Mouse (Mus musculus): Measurements from ENCODE around the gene Atp2a1. TPM values are rescaled to one million over a fixed set of nuclear protein-coding genes. Genes with fewer than 3 reads are reported as not detected.

Atp2a1 gene
- polyA plus RNA-seq, 1 experiment = 2.2 TPM

DNA sequence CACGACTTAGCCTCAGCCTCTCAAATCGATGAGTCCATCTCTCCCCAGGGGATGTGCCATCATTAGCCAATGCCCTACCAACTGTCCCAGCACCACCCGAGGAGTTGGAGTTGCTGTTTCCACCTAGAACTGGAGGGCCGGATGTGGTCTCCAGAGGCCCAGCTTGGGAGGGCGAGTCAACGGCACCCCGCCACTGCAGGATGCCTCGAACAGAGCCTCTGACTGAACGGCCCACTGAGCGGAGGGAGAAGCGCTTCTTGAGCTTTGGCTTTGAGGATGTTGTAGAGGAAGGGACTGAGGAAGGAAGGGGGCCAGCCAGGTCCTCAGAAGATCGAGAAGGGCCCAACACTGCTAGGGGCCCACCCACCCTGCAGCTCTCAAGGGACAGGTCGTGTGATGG is 9.4 kb upstream of the Atp2a1 start:
- Histone ChIP-seq H3K79me3 (ENCODE audit: low read depth) (peaks cover 8% of the 10 kb centered on the region), H3K36me3 (ENCODE audit: control insufficient read depth, insufficient read depth) (peaks cover 11% of the 10 kb centered on the region), H3ac (ENCODE audit: control insufficient read depth, insufficient read length, low read depth) (no peak overlapping the region), H3K27me3 (ENCODE audit: control insufficient read depth, insufficient read depth, insufficient read length) (no peaks in the 10 kb centered on the region), H3K79me2 (ENCODE audit: control insufficient read depth, insufficient read depth) (peaks cover 29% of the 10 kb centered on the region), H3K4me3 (ENCODE audit: insufficient read depth, poor library complexity, severe bottlenecking) (no peak overlapping the region)
- TF ChIP-seq MYOD1 (IDR thresholded peaks at IDR 0.05; ENCODE audit: control insufficient read depth, insufficient read length, low read depth) = no peak

DNA sequence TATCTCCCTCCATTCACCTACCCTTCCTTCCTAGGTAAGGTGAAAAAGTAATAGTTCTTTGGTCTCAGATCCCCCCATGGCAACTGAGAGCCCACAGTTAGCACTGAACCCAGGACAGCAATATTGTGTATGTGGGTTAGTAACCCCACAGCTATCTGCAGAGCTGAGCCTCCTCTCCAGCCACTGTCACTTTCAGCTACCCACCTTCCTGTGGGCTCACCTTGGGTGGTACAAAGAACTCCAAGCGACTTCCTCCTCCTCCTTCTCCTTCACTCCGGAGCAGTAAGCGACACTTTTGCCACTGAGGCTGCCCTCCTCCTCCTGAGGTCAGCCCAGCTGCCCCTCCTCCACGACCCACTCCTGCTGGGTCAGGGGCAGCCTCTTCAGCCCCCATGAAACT is 8.9 kb upstream of the Atp2a1 start:
- H3K79me3 ChIP-seq (ENCODE audit: low read depth) = peaks cover 8% of the 10 kb centered on the region
- H3K79me2 ChIP-seq (ENCODE audit: control insufficient read depth, insufficient read depth) = peaks cover 29% of the 10 kb centered on the region
- TF ChIP-seq CEBPB (IDR thresholded peaks at IDR 0.05; ENCODE audit: low read depth) (no peak), CTCF (IDR thresholded peaks at IDR 0.05; ENCODE audit: control insufficient read depth, insufficient read depth, insufficient read length) (no peak), MYOG (IDR thresholded peaks at IDR 0.05; ENCODE audit: control insufficient read depth, extremely low read depth, insufficient read length) (no peak), USF1 (IDR thresholded peaks at IDR 0.05; ENCODE audit: low read depth) (no peak), MAX (IDR thresholded peaks at IDR 0.05) (no peak), MYOD1 (IDR thresholded peaks at IDR 0.05; ENCODE audit: control insufficient read depth, insufficient read length, low read depth) (no peak), FOSL1 (IDR thresholded peaks at IDR 0.05; ENCODE audit: insufficient read depth, low read length, poor library complexity, severe bottlenecking) (no peak)
- H3ac ChIP-seq (ENCODE audit: control insufficient read depth, insufficient read length, low read depth) = no peak overlapping the region
- H3K27me3 ChIP-seq (ENCODE audit: control insufficient read depth, insufficient read depth, insufficient read length) = no peaks in the 10 kb centered on the region
- no peak overlapping the region for H3K4me3 ChIP-seq (ENCODE audit: insufficient read depth, poor library complexity, severe bottlenecking)
- peaks cover 15% of the 10 kb centered on the region for H3K36me3 ChIP-seq (ENCODE audit: control insufficient read depth, insufficient read depth)

DNA sequence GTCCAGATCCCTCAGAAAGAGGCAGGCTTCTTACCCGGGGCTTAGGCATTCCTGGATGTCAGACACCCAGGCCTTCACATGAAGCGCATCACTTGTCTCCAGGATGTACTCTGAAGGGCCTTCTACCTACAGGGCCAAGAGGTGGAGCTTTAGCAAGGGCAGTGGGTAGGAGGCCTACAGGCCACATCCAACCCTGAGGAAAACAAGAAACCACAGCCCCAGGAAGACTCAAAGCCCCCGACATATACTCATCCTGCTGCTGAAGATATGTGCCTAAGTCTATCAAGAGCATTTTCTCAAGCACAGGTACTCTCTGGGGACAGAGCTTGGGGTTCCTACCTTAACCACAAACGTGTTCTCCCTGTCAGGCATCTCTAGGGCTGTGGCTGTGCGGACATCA is 8.5 kb upstream of the Atp2a1 start:
- TF ChIP-seq MYOG (IDR thresholded peaks at IDR 0.05; ENCODE audit: control insufficient read depth, extremely low read depth, insufficient read length) (no peak), CTCF (IDR thresholded peaks at IDR 0.05; ENCODE audit: control insufficient read depth, insufficient read depth, insufficient read length) (no peak), CEBPB (IDR thresholded peaks at IDR 0.05; ENCODE audit: low read depth) (no peak), FOSL1 (IDR thresholded peaks at IDR 0.05; ENCODE audit: insufficient read depth, low read length, poor library complexity, severe bottlenecking) (no peak), USF1 (IDR thresholded peaks at IDR 0.05; ENCODE audit: low read depth) (no peak), MYOD1 (IDR thresholded peaks at IDR 0.05; ENCODE audit: control insufficient read depth, insufficient read length, low read depth) (no peak), MAX (IDR thresholded peaks at IDR 0.05) (no peak)
- no peak overlapping the region for H3ac ChIP-seq (ENCODE audit: control insufficient read depth, insufficient read length, low read depth)
- H3K27me3 ChIP-seq (ENCODE audit: control insufficient read depth, insufficient read depth, insufficient read length) = no peaks in the 10 kb centered on the region
- H3K36me3 ChIP-seq (ENCODE audit: control insufficient read depth, insufficient read depth) = peaks cover 16% of the 10 kb centered on the region
- no peak overlapping the region for H3K4me3 ChIP-seq (ENCODE audit: insufficient read depth, poor library complexity, severe bottlenecking)
- H3K79me2 ChIP-seq (ENCODE audit: control insufficient read depth, insufficient read depth) = peaks cover 29% of the 10 kb centered on the region
- H3K79me3 ChIP-seq (ENCODE audit: low read depth) = peaks cover 8% of the 10 kb centered on the region

DNA sequence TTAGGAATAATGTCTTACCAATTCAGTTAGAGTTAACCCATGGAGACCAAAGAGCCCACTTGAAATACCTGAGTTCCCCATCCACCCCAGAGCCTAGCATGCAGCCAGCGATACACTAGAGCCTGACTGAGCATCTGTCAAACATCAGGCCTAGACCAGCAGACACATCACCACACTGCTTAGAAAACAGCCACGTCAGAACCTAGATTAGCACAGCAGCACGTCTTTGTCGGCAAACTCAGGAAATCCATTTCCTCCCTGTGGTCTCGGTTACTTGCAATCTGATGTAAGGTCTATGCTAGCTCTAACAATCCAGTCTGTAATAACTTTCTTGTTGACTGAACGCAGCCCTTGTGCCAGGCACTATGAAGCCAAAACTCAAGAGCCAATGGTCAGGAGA is 7.2 kb upstream of the Atp2a1 start:
- peaks cover 16% of the 10 kb centered on the region for H3K36me3 ChIP-seq (ENCODE audit: control insufficient read depth, insufficient read depth)
- no peak overlapping the region for H3ac ChIP-seq (ENCODE audit: control insufficient read depth, insufficient read length, low read depth)
- H3K79me2 ChIP-seq (ENCODE audit: control insufficient read depth, insufficient read depth) = peaks cover 22% of the 10 kb centered on the region
- H3K4me3 ChIP-seq (ENCODE audit: insufficient read depth, poor library complexity, severe bottlenecking) = no peak overlapping the region
- peaks cover 8% of the 10 kb centered on the region for H3K79me3 ChIP-seq (ENCODE audit: low read depth)
- no peaks in the 10 kb centered on the region for H3K27me3 ChIP-seq (ENCODE audit: control insufficient read depth, insufficient read depth, insufficient read length)
- no peak for TF ChIP-seq FOSL1 (IDR thresholded peaks at IDR 0.05; ENCODE audit: insufficient read depth, low read length, poor library complexity, severe bottlenecking)

DNA sequence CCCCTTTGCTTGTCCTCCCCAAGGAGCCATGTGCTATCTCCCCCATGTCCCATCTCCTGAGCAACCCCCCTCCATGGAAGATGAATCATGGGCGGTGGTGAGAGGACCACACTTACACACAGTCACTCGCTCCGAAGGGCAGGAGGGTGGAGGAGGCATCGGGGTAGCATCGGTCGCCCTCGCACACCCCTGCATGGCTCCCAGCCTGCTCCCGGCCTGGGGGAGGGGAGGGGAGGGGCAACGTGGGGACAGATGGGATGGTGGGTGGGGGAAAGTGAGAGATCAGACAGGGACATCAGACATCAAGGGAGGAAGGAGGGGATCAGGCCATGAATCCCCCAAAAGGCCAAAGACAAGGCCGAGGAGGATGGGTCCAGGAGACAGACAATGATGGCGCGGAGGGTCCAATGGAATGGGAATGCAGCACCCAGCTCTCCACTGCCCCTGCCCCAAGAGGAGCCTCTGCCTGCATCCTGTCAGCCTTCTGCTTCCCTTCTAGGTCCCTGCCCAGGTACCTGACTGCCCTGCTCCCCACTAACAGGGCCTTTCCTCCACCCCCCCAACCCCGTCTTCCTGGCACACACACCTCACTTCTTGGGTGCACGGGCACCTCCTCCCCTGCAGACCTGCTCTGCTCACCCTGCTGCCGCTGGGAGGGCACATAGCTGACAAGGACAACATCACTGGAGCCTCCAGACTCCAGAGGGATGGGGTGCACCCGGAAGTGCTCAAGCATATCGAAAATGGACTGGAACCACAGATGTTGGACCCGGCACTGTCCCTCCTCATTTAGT is 5.1 kb upstream of the Atp2a1 start:
- H3K79me2 ChIP-seq (ENCODE audit: control insufficient read depth, insufficient read depth) = peaks cover 4% of the 10 kb centered on the region
- H3K36me3 ChIP-seq (ENCODE audit: control insufficient read depth, insufficient read depth) = peaks cover 16% of the 10 kb centered on the region
- TF ChIP-seq MYOD1 (IDR thresholded peaks at IDR 0.05; ENCODE audit: control insufficient read depth, insufficient read length, low read depth) = no peak
- no peak for TF ChIP-seq MAX (IDR thresholded peaks at IDR 0.05)
- no peak for TF ChIP-seq CTCF (IDR thresholded peaks at IDR 0.05; ENCODE audit: control insufficient read depth, insufficient read depth, insufficient read length)
- no peak for TF ChIP-seq USF1 (IDR thresholded peaks at IDR 0.05; ENCODE audit: low read depth)
- TF ChIP-seq CEBPB (IDR thresholded peaks at IDR 0.05; ENCODE audit: low read depth) = no peak
- no peak for TF ChIP-seq FOSL1 (IDR thresholded peaks at IDR 0.05; ENCODE audit: insufficient read depth, low read length, poor library complexity, severe bottlenecking)
- no peak for TF ChIP-seq MYOG (IDR thresholded peaks at IDR 0.05; ENCODE audit: control insufficient read depth, extremely low read depth, insufficient read length)
- H3ac ChIP-seq (ENCODE audit: control insufficient read depth, insufficient read length, low read depth) = no peak overlapping the region
- no peak overlapping the region for H3K4me3 ChIP-seq (ENCODE audit: insufficient read depth, poor library complexity, severe bottlenecking)
- H3K79me3 ChIP-seq (ENCODE audit: low read depth) = no peaks in the 10 kb centered on the region
- H3K27me3 ChIP-seq (ENCODE audit: control insufficient read depth, insufficient read depth, insufficient read length) = no peaks in the 10 kb centered on the region

DNA sequence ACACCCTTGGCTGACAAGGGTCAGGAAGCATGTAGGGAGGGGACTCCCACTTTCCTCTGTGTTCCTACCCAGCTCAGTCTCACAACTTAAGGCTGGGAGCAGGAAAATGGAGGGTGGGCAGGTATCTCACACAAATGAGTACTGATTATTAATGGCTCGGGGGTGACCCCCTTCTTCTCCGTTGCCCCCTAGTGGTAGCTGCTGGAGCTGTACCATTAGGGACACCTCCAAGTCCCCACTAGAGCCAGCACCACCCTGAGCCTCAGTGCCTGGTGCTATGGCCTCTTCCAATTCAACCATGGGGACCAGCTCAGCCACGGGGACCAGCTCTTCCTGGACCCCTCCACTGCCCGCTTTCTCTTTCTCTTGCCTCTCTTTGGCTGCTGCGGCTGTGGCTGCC is 4.4 kb upstream of the Atp2a1 start:
- H3K36me3 ChIP-seq (ENCODE audit: control insufficient read depth, insufficient read depth) = peaks cover 16% of the 10 kb centered on the region

More for the DNA sequence above, 4.4 kb upstream of the Atp2a1 start:
- Histone ChIP-seq H3K27me3 (ENCODE audit: control insufficient read depth, insufficient read depth, insufficient read length) (no peaks in the 10 kb centered on the region), H3ac (ENCODE audit: control insufficient read depth, insufficient read length, low read depth) (no peak overlapping the region), H3K79me2 (ENCODE audit: control insufficient read depth, insufficient read depth) (no peaks in the 10 kb centered on the region), H3K4me3 (ENCODE audit: insufficient read depth, poor library complexity, severe bottlenecking) (no peak overlapping the region), H3K79me3 (ENCODE audit: low read depth) (no peaks in the 10 kb centered on the region)
- TF ChIP-seq CTCF (IDR thresholded peaks at IDR 0.05; ENCODE audit: control insufficient read depth, insufficient read depth, insufficient read length) (peak; percentile 47), MYOD1 (IDR thresholded peaks at IDR 0.05; ENCODE audit: control insufficient read depth, insufficient read length, low read depth) (no peak)
